In genomic region chr3:136852921-136853320, GRCm38 (mm10) we compare ENCODE assay signal across 22 mouse cellular contexts.
DNase-seq lines count a peak whose midpoint lies in the region; ATAC-seq and TF ChIP-seq lines count a peak whose summit lies in the region.
"Had no signal": no experiment of that assay in that cellular context is flagged by ENCODE, and none has a peak within 500 bp of the region (broad histone marks: within the 10 kb centered on the region; RNA-seq: fewer than 3 reads in every experiment).

No protein-coding gene starts in this region.

- no peaks in the 10 kb centered on the region for H3K27me3 ChIP-seq in lung, postnatal 0 days (replicated peaks; ENCODE audit: insufficient read depth, low read length)
- H3K27me3 ChIP-seq: embryonic facial prominence, embryonic 12.5 days; embryonic facial prominence, embryonic 15.5 days; hindbrain, embryonic 12.5 days; hindbrain, embryonic 15.5 days had no signal

- WGBS in lung, postnatal 0 days: 41% methylated on average over 6 of the region's 6 CpGs

- H3K4me1 ChIP-seq in lung, postnatal 0 days (ENCODE audit: insufficient read depth, low read depth, low read length): peaks cover 13% of the 10 kb centered on the region; the same call in 1 of the 2 replicates
- H3K4me1 ChIP-seq: embryonic facial prominence, embryonic 12.5 days; embryonic facial prominence, embryonic 15.5 days; hindbrain, embryonic 12.5 days; hindbrain, embryonic 15.5 days had no signal

- no peak overlapping the region for H3K9ac ChIP-seq in lung, postnatal 0 days (replicated peaks; ENCODE audit: low read depth)
- H3K9ac ChIP-seq: embryonic facial prominence, embryonic 12.5 days; embryonic facial prominence, embryonic 15.5 days; forebrain, postnatal 0 days; hindbrain, embryonic 12.5 days; hindbrain, embryonic 15.5 days had no signal

- no peak for DNase-seq in frontal cortex, postnatal 25 days (ENCODE audit: low spot score in 2 of 2)
- DNase-seq in layer of hippocampus, adult 2 months (ENCODE audit: low spot score in 2 of 2): no peak
- no peak for DNase-seq in layer of hippocampus, adult 18-20 months (ENCODE audit: low spot score in 2 of 2)
- DNase-seq in lung, postnatal 0 days (ENCODE audit: low spot score): peak; percentile 12
- no peak for DNase-seq in lung, adult 18-20 months
- DNase-seq in layer of hippocampus, postnatal 14 days (ENCODE audit: low spot score in 2 of 2): no peak
- DNase-seq: adrenal gland, postnatal 10 days; adrenal gland, postnatal 36 days; cerebellum, adult 11 months; cerebellum, adult 2 months; cerebellum, adult 9-11 months; cerebellum, postnatal 25 days; forebrain, postnatal 0 days; gastrocnemius, postnatal 14 days; heart, adult 2 months had no signal

- no peak overlapping the region for H3K4me2 ChIP-seq in lung, postnatal 0 days (replicated peaks; ENCODE audit: low read depth, low read length)
- H3K4me2 ChIP-seq: embryonic facial prominence, embryonic 12.5 days; embryonic facial prominence, embryonic 15.5 days; heart, embryonic 11.5 days; hindbrain, embryonic 12.5 days; hindbrain, embryonic 15.5 days had no signal

- no peak overlapping the region for H3K4me3 ChIP-seq in layer of hippocampus, adult 2 months
- H3K4me3 ChIP-seq in lung, postnatal 0 days (ENCODE audit: low read depth, low read length): no peak overlapping the region
- H3K4me3 ChIP-seq: embryonic facial prominence, embryonic 12.5 days; embryonic facial prominence, embryonic 15.5 days; heart, adult 2 months; hindbrain, embryonic 12.5 days; hindbrain, embryonic 15.5 days had no signal

- H3K36me3 ChIP-seq in lung, postnatal 0 days (ENCODE audit: insufficient read depth, low read length): no peaks in the 10 kb centered on the region
- H3K36me3 ChIP-seq: embryonic facial prominence, embryonic 12.5 days; embryonic facial prominence, embryonic 15.5 days; hindbrain, embryonic 12.5 days; hindbrain, embryonic 15.5 days had no signal

- ATAC-seq in frontal cortex, adult (ENCODE audit: low TSS enrichment): peak; percentile 56
- ATAC-seq in lung, postnatal 0 days: no peak
- ATAC-seq: forebrain, embryonic 14.5 days; forebrain, postnatal 0 days had no signal

- no peak for TF ChIP-seq CTCF in layer of hippocampus, adult 2 months (conservative IDR thresholded peaks at IDR 0.05)
- TF ChIP-seq CTCF in lung, postnatal 0 days (IDR thresholded peaks at IDR 0.05): no peak

- H3K9me3 ChIP-seq in lung, postnatal 0 days (ENCODE audit: low read length): no peaks in the 10 kb centered on the region
- H3K9me3 ChIP-seq: embryonic facial prominence, embryonic 12.5 days; embryonic facial prominence, embryonic 15.5 days; hindbrain, embryonic 12.5 days; hindbrain, embryonic 15.5 days had no signal

- no peak for TF ChIP-seq EP300 in lung, postnatal 0 days (IDR thresholded peaks at IDR 0.05)

- H3K27ac ChIP-seq in layer of hippocampus, adult 2 months: peak overlapping the region; percentile 29; the same call in 1 of the 2 replicates
- no peak overlapping the region for H3K27ac ChIP-seq in lung, postnatal 0 days (ENCODE audit: low read length)
- H3K27ac ChIP-seq: embryonic facial prominence, embryonic 12.5 days; embryonic facial prominence, embryonic 15.5 days; heart, adult 2 months; hindbrain, embryonic 12.5 days; hindbrain, embryonic 15.5 days had no signal
